Mouse (Mus musculus): ENCODE results near the gene Med8. TPM values are rescaled to one million over a fixed set of nuclear protein-coding genes. Genes with fewer than 3 reads are reported as not detected.

Med8 gene
- total and polyA plus RNA-seq, 2 experiments from 2014 or later: 79.6 to 96.2 TPM

DNA sequence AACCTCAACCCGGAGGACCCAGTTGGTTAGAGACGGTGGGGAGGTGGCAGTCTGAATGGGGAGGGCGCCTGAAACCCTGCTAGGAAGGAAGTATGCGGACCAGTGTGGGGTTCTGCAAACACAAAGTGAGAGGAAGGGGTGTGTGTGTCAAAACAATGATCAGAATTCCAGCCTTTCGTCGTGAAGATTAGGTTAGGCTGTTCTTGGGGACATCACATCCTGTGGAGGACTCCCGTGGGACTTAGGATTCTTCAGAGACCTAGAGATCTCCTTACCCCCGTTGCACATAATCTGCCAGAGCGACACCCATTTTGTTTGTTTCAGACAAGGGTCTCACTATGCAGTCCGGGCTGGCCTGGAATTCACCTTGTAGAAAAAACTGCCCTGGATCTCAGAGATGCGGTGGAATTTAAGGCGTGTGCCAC lies 28.7 kb downstream of the Med8 start:
- Histone ChIP-seq H3K4me1 (ENCODE audit: insufficient read depth) (peaks cover 5% of the 10 kb centered on the region), H3K4me2 (ENCODE audit: low read depth) (peak overlapping the region; percentile 87), H3K36me3 (ENCODE audit: insufficient read depth) (no peaks in the 10 kb centered on the region), H3K27ac (ENCODE audit: low read depth, low read length) (peak overlapping the region; percentile 88), H3K9me3 (ENCODE audit: low read length) (no peaks in the 10 kb centered on the region), H3K9ac (peak overlapping the region; percentile 63), H3K4me3 (ENCODE audit: low read depth, low read length) (peak overlapping the region; percentile 49), H3K27me3 (ENCODE audit: insufficient read depth, low read length) (no peaks in the 10 kb centered on the region)
- DNase-seq (peak; percentile 65), ATAC-seq (peak; percentile 3; the same call in 1 of the 2 replicates)
- WGBS: 8% methylated on average over 12 of the region's 12 CpGs
- no peak for TF ChIP-seq CTCF (IDR thresholded peaks at IDR 0.05; ENCODE audit: low read depth)

DNA sequence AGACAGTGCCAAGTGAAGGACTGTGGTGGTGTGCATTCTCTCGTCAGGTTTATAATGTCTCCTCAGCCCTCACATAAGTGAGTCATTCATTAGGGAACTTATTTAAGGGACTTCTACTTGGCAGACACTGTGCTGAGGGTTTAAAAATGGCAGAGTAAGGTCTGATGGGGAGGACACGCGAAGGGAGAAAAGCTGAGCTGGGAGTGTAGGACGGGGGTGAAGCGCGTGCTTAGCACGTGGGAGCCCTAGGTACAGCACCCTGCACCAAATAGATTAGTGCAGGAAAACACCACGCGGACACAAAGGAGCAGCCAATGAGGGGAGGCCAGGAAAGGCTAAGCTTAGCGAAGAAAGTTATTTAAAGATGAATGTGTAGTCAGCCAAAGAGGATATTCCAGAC lies 36.0 kb downstream of the Med8 start:
- H3K4me1 ChIP-seq (ENCODE audit: insufficient read depth): 0 out of 2 replicates have a peak, but pooled peaks cover 6% of the 10 kb centered on the region
- no peaks in the 10 kb centered on the region for H3K27me3 ChIP-seq (ENCODE audit: insufficient read depth, low read length)
- H3K27ac ChIP-seq (ENCODE audit: low read depth, low read length): no peak overlapping the region
- no peak overlapping the region for H3K9ac ChIP-seq
- H3K36me3 ChIP-seq (ENCODE audit: insufficient read depth): no peaks in the 10 kb centered on the region
- DNase-seq (no peak), ATAC-seq (no peak)
- no peak for TF ChIP-seq CTCF (IDR thresholded peaks at IDR 0.05; ENCODE audit: low read depth)
- H3K9me3 ChIP-seq (ENCODE audit: low read length): no peaks in the 10 kb centered on the region
- 74% methylated on average over 10 of the region's 10 CpGs for WGBS
- no peak overlapping the region for H3K4me2 ChIP-seq (ENCODE audit: low read depth)
- no peak overlapping the region for H3K4me3 ChIP-seq (ENCODE audit: low read depth, low read length)

DNA sequence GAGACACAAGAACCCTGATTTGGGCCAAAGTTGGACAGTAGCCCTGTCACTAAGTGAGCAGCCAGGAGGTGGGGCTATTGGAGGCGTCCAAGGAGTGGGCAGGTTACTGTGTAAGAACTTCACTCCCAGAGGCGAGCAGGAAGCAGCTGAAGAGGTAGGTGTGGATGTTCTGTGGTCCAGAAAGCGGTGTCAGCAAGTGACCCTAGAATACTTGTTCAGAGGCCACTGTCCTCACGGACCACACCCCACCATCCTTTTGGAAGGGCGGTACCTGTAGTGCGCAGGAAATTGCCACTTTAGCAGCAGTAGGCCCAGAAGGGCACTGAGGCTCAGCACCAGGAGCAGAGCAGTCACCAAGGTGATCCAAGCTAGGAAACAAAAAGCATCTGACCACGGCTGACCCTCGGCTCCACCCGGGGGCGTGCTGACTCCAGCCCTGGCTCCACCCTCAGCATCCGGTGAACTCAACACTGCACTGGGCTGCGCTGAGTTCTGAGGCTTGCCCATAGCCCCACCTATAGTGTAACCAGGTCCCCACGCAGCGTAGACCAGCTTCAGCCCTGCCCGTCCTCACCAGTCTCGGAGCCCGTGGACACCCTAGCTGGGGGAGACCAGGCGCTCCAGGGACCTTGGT lies 36.8 kb downstream of the Med8 start:
- Histone ChIP-seq H3K9me3 (ENCODE audit: low read length) (no peaks in the 10 kb centered on the region), H3K27me3 (ENCODE audit: insufficient read depth, low read length) (no peaks in the 10 kb centered on the region; the same call in 1 of the 2 replicates), H3K36me3 (ENCODE audit: insufficient read depth) (no peaks in the 10 kb centered on the region), H3K9ac (peak overlapping the region; percentile 54), H3K4me2 (ENCODE audit: low read depth) (peak overlapping the region; percentile 83), H3K4me1 (ENCODE audit: insufficient read depth) (0 out of 2 replicates have a peak, but pooled peaks cover 6% of the 10 kb centered on the region), H3K4me3 (ENCODE audit: low read depth, low read length) (peak overlapping the region; percentile 32), H3K27ac (ENCODE audit: low read depth, low read length) (no peak overlapping the region)
- WGBS: 16% methylated on average over 18 of the region's 18 CpGs
- DNase-seq (no peak), ATAC-seq (peak; percentile 73)
- TF ChIP-seq CTCF (IDR thresholded peaks at IDR 0.05; ENCODE audit: low read depth): no peak

DNA sequence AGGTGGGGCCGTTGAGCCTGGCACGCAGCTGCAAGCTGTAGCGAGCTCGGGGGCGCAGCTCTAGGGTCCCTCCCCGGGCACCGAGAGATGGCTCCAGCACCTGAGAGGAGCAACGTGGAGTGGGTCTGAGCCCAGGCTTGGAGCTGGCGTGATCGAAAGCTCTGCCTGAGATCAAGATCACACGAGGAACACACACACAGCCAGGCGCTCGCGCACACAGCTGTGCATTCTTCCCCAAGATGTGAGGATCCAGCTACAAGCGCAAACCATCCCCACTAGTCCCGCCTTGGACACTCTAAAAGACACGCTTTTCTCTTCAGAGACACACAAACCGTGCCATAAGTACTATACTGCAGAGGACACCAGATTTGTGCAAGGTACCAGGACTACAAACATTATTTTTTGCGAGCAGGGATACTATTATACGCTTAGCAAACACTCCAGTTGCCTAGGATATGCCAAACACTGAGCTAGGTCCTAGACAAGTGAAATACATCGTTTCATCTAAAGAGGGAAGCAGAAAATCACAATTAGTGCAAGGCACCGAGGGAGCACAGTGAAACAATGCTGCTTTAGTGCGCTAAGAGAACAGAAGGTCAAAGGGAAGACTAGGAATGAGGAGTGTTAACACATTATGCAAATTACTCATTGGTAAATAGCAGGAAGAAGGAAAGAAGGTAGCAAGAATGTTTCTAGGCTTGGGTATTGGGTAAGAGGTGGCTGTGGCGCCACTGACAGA lies 37.4 kb downstream of the Med8 start:
- Histone ChIP-seq H3K36me3 (ENCODE audit: insufficient read depth) (no peaks in the 10 kb centered on the region), H3K9ac (peak overlapping the region; percentile 54), H3K4me1 (ENCODE audit: insufficient read depth) (0 out of 2 replicates have a peak, but pooled peaks cover 6% of the 10 kb centered on the region), H3K4me2 (ENCODE audit: low read depth) (peak overlapping the region; percentile 83), H3K27ac (ENCODE audit: low read depth, low read length) (no peak overlapping the region), H3K27me3 (ENCODE audit: insufficient read depth, low read length) (no peaks in the 10 kb centered on the region; the same call in 1 of the 2 replicates), H3K4me3 (ENCODE audit: low read depth, low read length) (peak overlapping the region; percentile 32), H3K9me3 (ENCODE audit: low read length) (no peaks in the 10 kb centered on the region)
- peak; percentile 25 for TF ChIP-seq CTCF (IDR thresholded peaks at IDR 0.05; ENCODE audit: low read depth)
- ATAC-seq (peak; percentile 56), DNase-seq (peak; percentile 42)
- WGBS: 18% methylated on average over 24 of the region's 24 CpGs

DNA sequence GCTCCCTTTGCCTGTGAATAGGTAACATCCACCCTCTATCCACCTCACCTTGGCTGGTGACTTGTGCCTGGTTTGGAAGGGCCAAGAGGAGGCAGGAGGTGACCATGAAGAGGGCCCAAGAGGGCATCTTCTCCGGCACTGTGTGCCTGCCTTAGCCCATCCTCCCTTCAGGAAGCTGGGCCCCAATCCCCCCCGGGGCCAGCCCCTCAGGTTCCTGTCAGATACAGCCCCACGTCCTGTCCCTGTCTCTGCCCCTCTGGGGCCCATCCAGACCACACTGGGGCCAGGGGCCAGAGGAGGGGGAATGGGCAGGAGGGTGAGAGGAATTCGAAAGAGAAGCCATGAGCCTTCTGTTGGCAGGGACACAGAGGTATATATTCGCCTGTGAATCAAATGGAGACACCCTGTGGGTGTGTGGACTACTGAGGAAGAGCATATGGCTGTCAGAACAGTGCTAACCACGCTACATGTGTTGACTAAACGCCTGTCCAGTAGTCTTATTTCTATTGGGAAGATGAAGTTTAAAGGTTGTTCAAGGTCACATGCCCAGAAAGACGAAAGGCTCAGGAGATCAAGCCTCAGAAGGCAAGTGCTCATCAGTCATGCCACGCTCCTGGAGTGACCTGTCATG lies 48.3 kb downstream of the Med8 start, which contains the start of gene Mpl:
Gene Mpl (minus strand): TSS at position 169 of the 631 bp plus-strand sequence.
- 75% methylated on average over 9 of the region's 9 CpGs for WGBS
- no peaks in the 10 kb centered on the region for H3K36me3 ChIP-seq (ENCODE audit: insufficient read depth)
- no peak within 1 kb of the TSS for H3K4me3 ChIP-seq (ENCODE audit: low read depth, low read length)
- no peak for TF ChIP-seq CTCF (IDR thresholded peaks at IDR 0.05; ENCODE audit: low read depth)
- H3K4me1 ChIP-seq (ENCODE audit: insufficient read depth): no peaks in the 10 kb centered on the region
- H3K9ac ChIP-seq: no peak within 1 kb of the TSS
- no peaks in the 10 kb centered on the region for H3K27me3 ChIP-seq (ENCODE audit: insufficient read depth, low read length)
- ATAC-seq (no peak), DNase-seq (no peak)
- H3K9me3 ChIP-seq (ENCODE audit: low read length): no peaks in the 10 kb centered on the region
- H3K27ac ChIP-seq (ENCODE audit: low read depth, low read length): no peak within 1 kb of the TSS
- H3K4me2 ChIP-seq (ENCODE audit: low read depth): no peak within 1 kb of the TSS

DNA sequence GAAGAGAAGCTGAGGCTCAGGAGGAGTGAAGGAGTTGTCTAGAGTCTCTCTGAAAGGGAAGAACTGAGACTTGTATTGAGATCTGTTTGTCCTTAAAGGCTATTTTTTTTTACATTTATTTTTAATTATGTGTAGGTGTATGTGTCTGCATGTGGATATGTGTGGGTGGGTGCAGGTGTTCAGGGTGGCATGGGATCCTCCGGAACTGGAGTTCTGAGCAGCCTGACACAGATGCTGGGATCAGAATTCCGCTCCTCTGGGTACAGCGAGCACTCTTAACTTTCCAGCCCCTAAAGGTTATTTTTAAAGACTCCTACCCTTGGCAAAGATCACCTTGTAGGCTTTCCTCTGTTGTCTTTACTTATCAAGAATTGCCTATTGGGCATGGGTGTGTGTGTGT lies 55.8 kb downstream of the Med8 start:
- Histone ChIP-seq H3K9ac (no peak overlapping the region), H3K27ac (ENCODE audit: low read depth, low read length) (no peak overlapping the region), H3K4me3 (ENCODE audit: low read depth, low read length) (no peak overlapping the region), H3K4me1 (ENCODE audit: insufficient read depth) (no peaks in the 10 kb centered on the region), H3K36me3 (ENCODE audit: insufficient read depth) (no peaks in the 10 kb centered on the region), H3K4me2 (ENCODE audit: low read depth) (no peak overlapping the region), H3K9me3 (ENCODE audit: low read length) (no peaks in the 10 kb centered on the region), H3K27me3 (ENCODE audit: insufficient read depth, low read length) (no peaks in the 10 kb centered on the region)
- ATAC-seq (no peak), DNase-seq (no peak)
- TF ChIP-seq CTCF (IDR thresholded peaks at IDR 0.05; ENCODE audit: low read depth): no peak
- 93% methylated on average over 3 of the region's 3 CpGs for WGBS

Other genes starting within 250 kb of the Med8 start
- gene Kdm4a, start 229.3 kb upstream of the Med8 start, total RNA-seq (2014; rRNA removed): 96.5 and 122 TPM in 2 replicates
- 29.7 and 39.0 TPM in 2 replicates for gene Kdm4a, start 229.3 kb upstream of the Med8 start, polyA plus RNA-seq (2015; fragmentation: Nextera tagmentation; extraction: Ambion mirVana)
- gene Ptprf, start 117.9 kb upstream of the Med8 start, total RNA-seq (2014; rRNA removed): 109 and 120 TPM in 2 replicates
- gene Ptprf, start 117.9 kb upstream of the Med8 start, polyA plus RNA-seq (2015; fragmentation: Nextera tagmentation; extraction: Ambion mirVana): 30.5 and 45.0 TPM in 2 replicates
- 13.5 and 21.1 TPM in 2 replicates for gene Szt2, start 64 bp upstream of the Med8 start, total RNA-seq (2014; rRNA removed)
- gene Szt2, start 64 bp upstream of the Med8 start, polyA plus RNA-seq (2015; fragmentation: Nextera tagmentation; extraction: Ambion mirVana): 1.6 and 3.4 TPM in 2 replicates
- gene Elovl1, start 18.8 kb downstream of the Med8 start, total RNA-seq (2014; rRNA removed): 10.2 and 13.9 TPM in 2 replicates
- gene Elovl1, start 18.8 kb downstream of the Med8 start, polyA plus RNA-seq (2015; fragmentation: Nextera tagmentation; extraction: Ambion mirVana): 22.2 and 22.3 TPM in 2 replicates
- 17.6 and 21.6 TPM in 2 replicates for gene Cdc20, start 28.0 kb downstream of the Med8 start, total RNA-seq (2014; rRNA removed)
- 24.1 and 27.1 TPM in 2 replicates for gene Cdc20, start 28.0 kb downstream of the Med8 start, polyA plus RNA-seq (2015; fragmentation: Nextera tagmentation; extraction: Ambion mirVana)
- gene Mpl, start 48.2 kb downstream of the Med8 start, total RNA-seq (2014; rRNA removed): not detected in 2 replicates
- gene Mpl, start 48.2 kb downstream of the Med8 start, polyA plus RNA-seq (2015; fragmentation: Nextera tagmentation; extraction: Ambion mirVana): 0.10 TPM in 1 of 2 replicates, not detected in the other
- 10.4 and 14.9 TPM in 2 replicates for gene Tie1, start 80.7 kb downstream of the Med8 start, total RNA-seq (2014; rRNA removed)
- gene Tie1, start 80.7 kb downstream of the Med8 start, polyA plus RNA-seq (2015; fragmentation: Nextera tagmentation; extraction: Ambion mirVana): 9.5 and 9.8 TPM in 2 replicates
- gene 2610528J11Rik, start 117.7 kb downstream of the Med8 start, total RNA-seq (2014; rRNA removed): not detected in 2 replicates
- gene 2610528J11Rik, start 117.7 kb downstream of the Med8 start, polyA plus RNA-seq (2015; fragmentation: Nextera tagmentation; extraction: Ambion mirVana): not detected in 2 replicates
- gene Tmem125, start 134.7 kb downstream of the Med8 start, total RNA-seq (2014; rRNA removed): 0.31 TPM in 1 of 2 replicates, not detected in the other
- 0.29 and 0.39 TPM in 2 replicates for gene Tmem125, start 134.7 kb downstream of the Med8 start, polyA plus RNA-seq (2015; fragmentation: Nextera tagmentation; extraction: Ambion mirVana)
- gene Cfap57, start 211.4 kb downstream of the Med8 start, total RNA-seq (2014; rRNA removed): 0.69 and 2.0 TPM in 2 replicates
- gene Cfap57, start 211.4 kb downstream of the Med8 start, polyA plus RNA-seq (2015; fragmentation: Nextera tagmentation; extraction: Ambion mirVana): 0.89 and 1.3 TPM in 2 replicates
- 48.9 and 56.3 TPM in 2 replicates for gene Ebna1bp2, start 211.5 kb downstream of the Med8 start, total RNA-seq (2014; rRNA removed)
- 97.7 and 104 TPM in 2 replicates for gene Ebna1bp2, start 211.5 kb downstream of the Med8 start, polyA plus RNA-seq (2015; fragmentation: Nextera tagmentation; extraction: Ambion mirVana)
- not detected in 2 replicates for gene Olfr62, start 249.6 kb downstream of the Med8 start, total RNA-seq (2014; rRNA removed)
- not detected in 2 replicates for gene Olfr62, start 249.6 kb downstream of the Med8 start, polyA plus RNA-seq (2015; fragmentation: Nextera tagmentation; extraction: Ambion mirVana)